8 mouse cellular contexts compared by ENCODE assay signal in the genomic region with DNA sequence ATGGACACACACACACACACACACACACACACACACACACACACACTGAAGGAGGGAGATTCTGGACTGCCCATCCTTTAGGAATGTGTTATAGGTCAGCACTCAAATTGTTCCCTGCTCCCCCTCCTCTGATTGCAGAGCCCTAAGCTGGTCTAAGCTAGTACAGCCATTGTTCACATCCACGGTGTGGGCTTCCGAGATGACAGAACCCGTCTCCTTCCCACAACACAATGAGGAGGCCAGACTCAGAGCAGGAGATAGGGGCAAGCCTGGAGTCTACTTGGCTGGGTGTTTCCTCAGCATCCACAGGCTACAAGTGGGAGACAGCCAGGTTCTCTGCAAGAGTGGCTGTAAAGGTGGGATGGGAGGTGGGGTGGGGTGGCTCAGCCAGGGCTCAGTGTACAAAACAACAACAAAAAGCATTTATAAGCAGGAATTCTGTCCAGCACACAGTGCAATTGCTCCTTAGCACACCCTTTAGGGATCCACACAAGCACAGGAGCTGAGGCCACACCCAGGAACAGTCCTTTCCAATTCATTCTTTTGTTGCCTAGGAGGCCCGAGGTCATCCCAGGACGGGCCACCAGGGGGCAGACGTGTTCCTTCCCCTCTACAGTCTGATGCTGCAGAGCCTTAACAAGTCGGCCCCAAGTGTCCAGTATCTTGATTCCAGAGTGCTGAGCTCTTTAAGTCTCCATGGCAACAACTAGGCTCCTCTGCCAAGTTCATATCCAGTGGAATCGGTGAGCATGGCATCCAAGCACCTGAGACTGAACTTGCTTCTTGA. TPM values are rescaled to one million over a fixed set of nuclear protein-coding genes. Genes with fewer than 3 reads are reported as not detected.
DNase-seq lines count a peak whose midpoint lies in the region; ATAC-seq lines count a peak whose summit lies in the region.

No protein-coding gene starts in this region.

- intact Hi-C loops in left cerebral cortex, postnatal 10 days (cut with DNase I), result loop anchor here (1.0 kb wide), 1 partner anchor 72 kb away; no protein-coding TSS in a partner anchor

- WGBS in intestine, embryonic 14.5 days, result 36% methylated on average over 8 of the region's 8 CpGs

- H3K4me3 ChIP-seq in intestine, embryonic 14.5 days (ENCODE audit: low read depth, low read length), result no peak overlapping the region

- no peak overlapping the region for H3K27ac ChIP-seq in intestine, embryonic 14.5 days (ENCODE audit: low read depth)

- peak; percentile 88 for DNase-seq in embryo, embryonic 10 days (ENCODE audit: low spot score)
- peak; percentile 87 for DNase-seq in gastrocnemius, postnatal 25 days
- DNase-seq in intestine, embryonic 14.5 days (ENCODE audit: low spot score), result peak; percentile 99
- DNase-seq in left cerebral cortex, postnatal 10 days (ENCODE audit: extremely low spot score in 1 of 2, low spot score in 2 of 2), result peak; percentile 83 to 91
- peak; percentile 92 for DNase-seq in right cerebral cortex, postnatal 14 days
- peak; percentile 90 to 93 for DNase-seq in urinary bladder, postnatal 36 days (ENCODE audit: low spot score in 2 of 2)

- no peak overlapping the region for H3K9ac ChIP-seq in intestine, embryonic 14.5 days (ENCODE audit: low read length)

- H3K9me3 ChIP-seq in intestine, embryonic 14.5 days (ENCODE audit: control insufficient read depth, low read length), result no peaks in the 10 kb centered on the region

- no peak overlapping the region for H3K4me2 ChIP-seq in intestine, embryonic 14.5 days (ENCODE audit: low read length)

- peak; percentile 62 for ATAC-seq in activated CD4-positive, CD25-positive, alpha-beta regulatory T cell, adult 4 months
- ATAC-seq in intestine, embryonic 14.5 days (replicated peaks; ENCODE audit: low FRiP score, low TSS enrichment, low read depth), result peak; percentile 80
- ATAC-seq in megakaryocyte-erythroid progenitor cell, adult 5-6 weeks (replicated peaks; ENCODE audit: low FRiP score, low TSS enrichment, poor library complexity, severe bottlenecking), result peak; percentile 95

- no peaks in the 10 kb centered on the region for H3K4me1 ChIP-seq in intestine, embryonic 14.5 days (replicated peaks; ENCODE audit: control insufficient read depth, insufficient read depth, low read length)

- H3K27me3 ChIP-seq in intestine, embryonic 14.5 days (replicated peaks; ENCODE audit: control insufficient read depth, insufficient read depth, low read length), result no peaks in the 10 kb centered on the region

- no peaks in the 10 kb centered on the region for H3K36me3 ChIP-seq in intestine, embryonic 14.5 days (ENCODE audit: control insufficient read depth, insufficient read depth, low read length)

RNA-seq across cellular contexts. Expression of a gene that starts 19.4 kb away (rescaled TPM):
- polyA plus RNA-seq in activated CD4-positive, CD25-positive, alpha-beta regulatory T cell, adult 4 months (2017; shearing (Covaris generic)), result 10 to 100 TPM in 1 of 2 experiments, 1 to 10 TPM in 1; 9.2 to 17.9 TPM
- total RNA-seq in gastrocnemius, postnatal 25 days (2021), result 10 to 100 TPM; 26.7 to 32.8 TPM
- polyA plus RNA-seq in intestine, embryonic 14.5 days (2014; fragmentation: Nextera tagmentation; extraction: Ambion mirVana), result 14.1 and 15.5 TPM in 2 replicates
- 10 to 100 TPM; 52.8 to 53.6 TPM for total RNA-seq in left cerebral cortex, postnatal 10 days (2021)
- 37.1 and 58.5 TPM in 2 replicates for total RNA-seq in megakaryocyte-erythroid progenitor cell, adult 5-6 weeks (2014; fragmentation: Nextera tagmentation)
- 35.8 and 59.8 TPM in 2 replicates for total RNA-seq in megakaryocyte-erythroid progenitor cell, adult 5-6 weeks (2017)

RNA-seq across cellular contexts. Expression of a gene that starts 32.5 kb away (rescaled TPM):
- polyA plus RNA-seq in activated CD4-positive, CD25-positive, alpha-beta regulatory T cell, adult 4 months (2017; shearing (Covaris generic)), result 100 to 1,000 TPM in 1 of 2 experiments, 10 to 100 TPM in 1; 87.9 to 139 TPM
- 1 to 10 TPM; 2.2 to 3.7 TPM for total RNA-seq in gastrocnemius, postnatal 25 days (2021)
- polyA plus RNA-seq in intestine, embryonic 14.5 days (2014; fragmentation: Nextera tagmentation; extraction: Ambion mirVana), result 5.7 and 6.9 TPM in 2 replicates
- total RNA-seq in left cerebral cortex, postnatal 10 days (2021), result 1 to 10 TPM; 2.8 to 3.6 TPM
- 2.3 and 4.9 TPM in 2 replicates for total RNA-seq in megakaryocyte-erythroid progenitor cell, adult 5-6 weeks (2014; fragmentation: Nextera tagmentation)
- total RNA-seq in megakaryocyte-erythroid progenitor cell, adult 5-6 weeks (2017), result 1.9 and 3.7 TPM in 2 replicates
